Mouse (Mus musculus): ENCODE results near the gene Gm3411.
A peak's percentile ranks its signal among the peaks of the same experiment; 100 is the strongest.
"Not testable (repeated sequence)": the region's sequence is repeated elsewhere in the genome, so short reads cannot be mapped to it uniquely, and the experiment has no call there.

Gene Gm3411

DNA sequence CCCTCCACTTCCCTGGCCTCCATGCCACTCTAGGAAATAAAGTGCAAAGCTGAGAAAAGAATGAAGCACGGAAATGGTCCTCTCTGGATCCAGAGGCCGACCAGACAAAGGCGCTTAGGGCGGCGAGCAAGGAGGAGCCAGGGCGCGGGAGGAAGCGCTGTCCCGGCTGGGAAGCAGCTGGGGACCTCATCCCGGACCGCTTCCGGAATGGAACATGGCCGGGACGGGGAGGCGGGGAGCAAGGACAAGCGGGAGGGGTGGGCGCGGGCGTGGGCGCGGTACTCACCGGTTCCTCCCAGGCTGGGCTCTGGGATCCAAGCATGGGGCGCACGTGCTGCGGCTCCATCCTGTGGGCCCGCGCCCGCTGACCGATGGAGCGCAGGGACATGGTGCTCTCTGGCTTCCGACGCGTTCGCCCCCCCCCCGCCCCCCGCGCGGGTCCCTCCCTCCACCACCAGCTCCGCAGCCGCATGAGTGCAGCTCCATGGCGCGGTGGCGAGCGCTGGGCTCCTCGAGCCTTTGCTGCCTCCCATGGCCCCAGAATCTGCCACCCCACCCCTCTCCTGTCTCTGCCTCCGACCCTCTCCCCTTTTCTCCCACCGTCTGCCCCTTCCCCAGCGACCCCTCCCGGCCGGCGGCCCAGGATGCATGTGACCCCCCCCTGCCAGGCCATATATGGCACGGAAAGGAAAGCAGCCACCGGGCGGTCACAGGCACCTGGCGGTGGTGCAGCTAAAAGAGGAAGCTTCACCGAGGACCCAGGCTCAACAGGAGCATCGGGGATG is at the start of gene Gm3411:
TSS of gene Gm3411 (minus strand) at position 320 of the 785 bp plus-strand sequence.
- H3K9me3 ChIP-seq (ENCODE audit: low read length); H3K27me3 ChIP-seq (ENCODE audit: insufficient read depth, low read length); H3K36me3 ChIP-seq (ENCODE audit: insufficient read depth, low read length); H3K4me1 ChIP-seq (replicated peaks; ENCODE audit: low read depth, low read length): not testable (repeated sequence)
- peak within 1 kb of the TSS; percentile 65 for H3K4me3 ChIP-seq (replicated peaks; ENCODE audit: low read length)

DNA sequence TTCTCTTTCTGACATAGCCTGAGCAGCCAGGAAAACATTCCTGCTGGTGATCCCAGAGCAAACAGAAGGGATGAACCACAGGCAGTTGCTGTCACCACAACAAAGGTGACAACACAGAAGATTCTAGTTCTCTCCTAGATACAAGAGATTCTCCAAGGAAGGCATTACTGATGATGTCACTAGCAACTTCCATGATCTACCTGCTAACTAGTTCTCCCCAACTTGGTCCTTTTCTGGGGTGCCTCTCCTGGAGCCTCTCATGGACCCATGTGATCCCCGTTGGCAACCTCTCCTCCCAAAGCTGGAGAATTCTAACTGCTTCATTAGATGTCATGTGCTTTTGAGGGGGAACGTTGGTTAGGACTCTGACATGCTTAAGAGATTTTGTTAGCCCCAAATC is 17.7 kb upstream of the Gm3411 start, which contains the start of gene Gm21103:
TSS of gene Gm21103 (minus strand) at position 101 of the 400 bp plus-strand sequence.
- not testable (repeated sequence) for H3K9me3 ChIP-seq (ENCODE audit: low read length); H3K36me3 ChIP-seq (ENCODE audit: insufficient read depth, low read length); H3K4me3 ChIP-seq (replicated peaks; ENCODE audit: low read length); H3K27me3 ChIP-seq (ENCODE audit: insufficient read depth, low read length); H3K4me1 ChIP-seq (replicated peaks; ENCODE audit: low read depth, low read length)

DNA sequence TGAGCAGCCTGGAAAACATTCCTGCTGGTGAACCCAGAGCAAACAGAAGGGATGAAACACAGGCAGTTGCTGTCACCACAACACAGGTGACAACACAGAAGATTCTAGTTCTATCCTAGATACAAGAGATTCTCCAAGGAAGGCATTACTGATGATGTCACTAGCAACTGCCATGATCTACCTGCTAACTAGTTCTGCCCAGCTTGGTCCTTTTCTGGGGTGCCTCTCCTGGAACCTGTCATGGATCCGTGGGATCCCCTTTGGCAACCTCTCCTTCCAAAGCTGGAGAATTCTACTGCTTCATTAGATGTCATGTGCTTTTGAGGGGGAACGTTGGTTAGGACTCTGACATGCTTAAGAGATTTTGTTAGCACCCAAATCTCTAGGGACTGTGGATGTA is 67.9 kb downstream of the Gm3411 start, which contains the start of gene Gm21560:
TSS of gene Gm21560 (minus strand) at position 101 of the 400 bp plus-strand sequence.
- not testable (repeated sequence) for H3K4me3 ChIP-seq (replicated peaks; ENCODE audit: low read length); H3K9me3 ChIP-seq (ENCODE audit: low read length)

More for the DNA sequence above, 67.9 kb downstream of the Gm3411 start, which contains the start of gene Gm21560:
- not testable (repeated sequence) for H3K4me1 ChIP-seq (replicated peaks; ENCODE audit: low read depth, low read length); H3K27me3 ChIP-seq (ENCODE audit: insufficient read depth, low read length); H3K36me3 ChIP-seq (ENCODE audit: insufficient read depth, low read length)

All from E14TG2a.4 (cell line).